Mouse (Mus musculus): ENCODE results near the gene Tmem106c. TPM values are rescaled to one million over a fixed set of nuclear protein-coding genes. Genes with fewer than 3 reads are reported as not detected.

The Tmem106c gene
- total RNA-seq, 2 experiments from 2014 or later: 10.6 to 12.0 TPM

GRCm38 (mm10) chr15:97996716-97997256 is 32.8 kb downstream of the Tmem106c start:
- intact Hi-C loops (cut with DNase I): no loop called here
- no peak for DNase-seq

- no peak for DNase-seq
- intact Hi-C loops (cut with DNase I): no loop called here
Measured at GRCm38 (mm10) chr15:97999546-97999945, 35.5 kb downstream of the Tmem106c start.

GRCm38 (mm10) chr15:97999991-98000390 is 36.0 kb downstream of the Tmem106c start:
- no peak for DNase-seq
- intact Hi-C loops (cut with DNase I): no loop called here

GRCm38 (mm10) chr15:98001321-98002112 is 37.5 kb downstream of the Tmem106c start:
- no peak for DNase-seq
- intact Hi-C loops (cut with DNase I): no loop called here

GRCm38 (mm10) chr15:98002113-98002990 is 38.4 kb downstream of the Tmem106c start:
- DNase-seq: no peak
- intact Hi-C loops (cut with DNase I): no loop called here

- DNase-seq: no peak
- intact Hi-C loops (cut with DNase I): no loop called here
Measured at GRCm38 (mm10) chr15:98002991-98003821, 39.2 kb downstream of the Tmem106c start.

GRCm38 (mm10) chr15:98003822-98004739 is 40.1 kb downstream of the Tmem106c start, which contains the start of gene Col2a1:
Col2a1 (minus strand) TSS chr15:98004695.
- no peak for DNase-seq
- intact Hi-C loops (cut with DNase I): no loop called here

GRCm38 (mm10) chr15:98004740-98005159 is 40.8 kb downstream of the Tmem106c start:
- intact Hi-C loops (cut with DNase I): no loop called here
- no peak for DNase-seq

GRCm38 (mm10) chr15:98005181-98005580 is 41.2 kb downstream of the Tmem106c start:
- no peak for DNase-seq
- intact Hi-C loops (cut with DNase I): no loop called here

- intact Hi-C loops (cut with DNase I): no loop called here
- no peak for DNase-seq
Measured at GRCm38 (mm10) chr15:98012810-98013209, 48.8 kb downstream of the Tmem106c start.

- intact Hi-C loops (cut with DNase I): no loop called here
- no peak for DNase-seq
Measured at GRCm38 (mm10) chr15:98017925-98018324, 53.9 kb downstream of the Tmem106c start.

- DNase-seq: no peak
- intact Hi-C loops (cut with DNase I): no loop called here
Measured at GRCm38 (mm10) chr15:98019047-98019446, 55.0 kb downstream of the Tmem106c start.

Other genes starting within 250 kb of the Tmem106c start
- gene Endou, start 232.9 kb upstream of the Tmem106c start, total RNA-seq (2021): 1 to 10 TPM; 1.3 to 2.2 TPM
- gene Rapgef3, start 196.2 kb upstream of the Tmem106c start, total RNA-seq (2021): 10 to 100 TPM; 25.4 to 27.4 TPM
- 10 to 100 TPM; 73.3 to 84.1 TPM for gene Slc48a1, start 185.7 kb upstream of the Tmem106c start, total RNA-seq (2021)
- 10 to 100 TPM; 26.9 to 37.1 TPM for gene Hdac7, start 119.7 kb upstream of the Tmem106c start, total RNA-seq (2021)
- gene Vdr, start 53.6 kb upstream of the Tmem106c start, total RNA-seq (2021): 1 to 10 TPM; 1.6 to 1.7 TPM
- gene Col2a1, start 40.5 kb downstream of the Tmem106c start, total RNA-seq (2021): under 1 TPM; 0.08 to 0.46 TPM
- gene Pfkm, start 128.4 kb downstream of the Tmem106c start, total RNA-seq (2021): 100 to 1,000 TPM; 876 to 924 TPM
- gene Senp1, start 129.5 kb downstream of the Tmem106c start, total RNA-seq (2021): 10 to 100 TPM in 1 of 2 experiments, 1 to 10 TPM in 1; 9.9 to 11.3 TPM
- 100 to 1,000 TPM in 1 of 2 experiments, 10 to 100 TPM in 1; 98.7 to 109 TPM for gene Asb8, start 201.4 kb downstream of the Tmem106c start, total RNA-seq (2021)
- 1 to 10 TPM in 1 of 2 experiments, under 1 TPM in 1; 0.60 to 1.0 TPM for gene Ccdc184, start 203.0 kb downstream of the Tmem106c start, total RNA-seq (2021)
- not detected for gene Olfr288, start 231.3 kb downstream of the Tmem106c start, total RNA-seq (2021)

Data from heart, postnatal 36 days (tissue).